Mouse (Mus musculus): Measurements from ENCODE around the gene Zfp641. TPM values are rescaled to one million over a fixed set of nuclear protein-coding genes. Genes with fewer than 3 reads are reported as not detected.

Gene Zfp641
- polyA plus RNA-seq (2015; fragmentation: Nextera tagmentation; extraction: Ambion mirVana): 1.4 and 2.1 TPM in 2 replicates

DNA sequence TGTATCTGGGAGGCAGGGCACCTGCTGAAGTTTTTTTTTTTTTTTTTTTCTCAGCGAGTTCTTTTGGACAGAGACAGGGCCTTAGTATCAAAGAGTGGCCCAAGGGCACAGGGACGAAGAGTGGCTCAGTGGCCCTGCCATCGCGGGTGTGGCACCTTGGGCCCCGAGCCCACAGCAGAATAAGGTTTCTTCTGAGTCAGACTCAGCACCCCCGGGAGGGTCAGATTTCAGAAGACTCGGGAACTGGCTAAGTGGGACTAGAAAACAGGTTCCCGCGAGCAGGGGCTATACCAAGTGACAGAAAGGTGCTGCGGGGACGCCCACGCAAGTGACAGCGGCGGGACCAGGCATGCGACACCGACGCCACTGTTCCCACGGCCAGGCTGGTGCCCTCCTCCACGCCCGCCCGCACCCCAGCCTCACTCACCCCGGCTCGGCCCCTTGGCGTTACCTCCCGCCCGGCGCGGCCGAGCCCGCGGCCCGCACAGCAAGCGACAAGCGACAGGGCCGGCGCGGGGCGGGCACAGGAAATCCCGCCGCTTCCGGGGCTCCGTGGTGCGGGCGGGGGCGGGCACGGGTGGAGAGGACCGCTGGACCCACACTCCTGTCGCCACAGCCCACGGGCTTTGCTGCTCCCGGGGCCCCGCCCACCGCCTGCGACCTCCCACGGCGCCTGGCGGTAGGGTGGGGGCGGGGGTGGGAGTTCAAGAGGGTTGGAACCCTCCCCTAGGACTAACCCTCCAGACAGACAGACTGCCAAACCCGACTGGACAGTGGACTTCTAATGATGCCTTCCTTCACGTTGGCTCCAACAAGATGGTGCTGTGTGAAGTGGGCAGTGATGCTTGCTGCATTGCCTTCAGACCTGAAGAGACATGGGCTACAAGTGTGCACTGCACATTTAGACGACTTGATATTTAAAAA lies at the start of gene Zfp641:
Zfp641 (minus strand) TSS at position 534 of the 924 bp plus-strand sequence.

DNA sequence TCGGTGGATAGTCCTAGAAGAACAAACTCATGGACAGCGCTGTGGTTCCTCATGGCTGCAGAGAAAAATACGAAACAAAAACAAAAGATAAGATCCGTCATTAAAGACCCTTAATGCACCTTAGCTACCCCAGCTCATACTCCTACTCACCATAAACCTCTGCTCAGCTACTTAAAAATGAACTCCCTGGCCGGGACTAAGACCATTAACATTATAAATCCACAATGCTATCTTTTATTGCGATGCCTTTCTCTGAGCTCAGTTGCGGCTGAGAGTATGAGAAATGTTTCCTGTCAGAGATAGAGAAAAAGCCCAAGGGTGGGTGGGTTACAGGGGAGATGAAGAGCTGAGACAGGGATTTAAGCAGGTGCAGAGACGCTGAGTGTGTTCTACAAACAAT lies 44.9 kb upstream of the Zfp641 start, which contains the start of gene Olfr284:
Olfr284 (minus strand) TSS at position 101 of the 400 bp plus-strand sequence.

GRCm38 (mm10) chr15:98317177-98317724 lies 21.3 kb upstream of the Zfp641 start, which contains the start of gene Olfr285:
Gene Olfr285, minus strand, starts transcription at chr15:98317353.

GRCm38 (mm10) chr15:98257193-98257592 lies 38.8 kb downstream of the Zfp641 start, which contains the start of gene H1fnt:
Gene H1fnt, minus strand, starts transcription at chr15:98257293.

Other genes with a start within 250 kb of the Zfp641 start
- gene Pfkm, start 203.6 kb downstream of the Zfp641 start, polyA plus RNA-seq (2015; fragmentation: Nextera tagmentation; extraction: Ambion mirVana): 27.5 and 33.3 TPM in 2 replicates
- 9.5 TPM in 2 replicates for gene Senp1, start 202.4 kb downstream of the Zfp641 start, polyA plus RNA-seq (2015; fragmentation: Nextera tagmentation; extraction: Ambion mirVana)
- 24.4 and 38.5 TPM in 2 replicates for gene Asb8, start 130.5 kb downstream of the Zfp641 start, polyA plus RNA-seq (2015; fragmentation: Nextera tagmentation; extraction: Ambion mirVana)
- 2.5 and 6.1 TPM in 2 replicates for gene Ccdc184, start 129.0 kb downstream of the Zfp641 start, polyA plus RNA-seq (2015; fragmentation: Nextera tagmentation; extraction: Ambion mirVana)
- not detected in 2 replicates for gene Olfr288, start 100.6 kb downstream of the Zfp641 start, polyA plus RNA-seq (2015; fragmentation: Nextera tagmentation; extraction: Ambion mirVana)
- not detected in 2 replicates for gene Gm44579, start 75.2 kb downstream of the Zfp641 start, polyA plus RNA-seq (2015; fragmentation: Nextera tagmentation; extraction: Ambion mirVana)
- gene Olfr287, start 75.1 kb downstream of the Zfp641 start, polyA plus RNA-seq (2015; fragmentation: Nextera tagmentation; extraction: Ambion mirVana): not detected in 2 replicates
- gene Olfr286, start 61.7 kb downstream of the Zfp641 start, polyA plus RNA-seq (2015; fragmentation: Nextera tagmentation; extraction: Ambion mirVana): not detected in 2 replicates
- not detected in 2 replicates for gene H1fnt, start 38.9 kb downstream of the Zfp641 start, polyA plus RNA-seq (2015; fragmentation: Nextera tagmentation; extraction: Ambion mirVana)
- not detected in 2 replicates for gene Olfr285, start 21.2 kb upstream of the Zfp641 start, polyA plus RNA-seq (2015; fragmentation: Nextera tagmentation; extraction: Ambion mirVana)
- not detected in 2 replicates for gene Olfr284, start 44.8 kb upstream of the Zfp641 start, polyA plus RNA-seq (2015; fragmentation: Nextera tagmentation; extraction: Ambion mirVana)
- gene Olfr283, start 84.8 kb upstream of the Zfp641 start, polyA plus RNA-seq (2015; fragmentation: Nextera tagmentation; extraction: Ambion mirVana): not detected in 2 replicates
- not detected in 2 replicates for gene Olfr282, start 135.1 kb upstream of the Zfp641 start, polyA plus RNA-seq (2015; fragmentation: Nextera tagmentation; extraction: Ambion mirVana)
- gene Olfr281, start 156.4 kb upstream of the Zfp641 start, polyA plus RNA-seq (2015; fragmentation: Nextera tagmentation; extraction: Ambion mirVana): not detected in 2 replicates
- gene OR5BS1P, start 173.7 kb upstream of the Zfp641 start, polyA plus RNA-seq (2015; fragmentation: Nextera tagmentation; extraction: Ambion mirVana): not detected in 2 replicates
- not detected in 2 replicates for gene Lalba, start 186.6 kb upstream of the Zfp641 start, polyA plus RNA-seq (2015; fragmentation: Nextera tagmentation; extraction: Ambion mirVana)
- gene Olfr279, start 196.2 kb upstream of the Zfp641 start, polyA plus RNA-seq (2015; fragmentation: Nextera tagmentation; extraction: Ambion mirVana): not detected in 2 replicates
- 69.3 and 93.3 TPM in 2 replicates for gene Kansl2, start 238.1 kb upstream of the Zfp641 start, polyA plus RNA-seq (2015; fragmentation: Nextera tagmentation; extraction: Ambion mirVana)